Mouse (Mus musculus): ENCODE results near the gene Arpin.

GRCm38 (mm10) chr7:79880033-79880432, 55.1 kb downstream of the Arpin start:
- TF ChIP-seq GATA1 (IDR thresholded peaks at IDR 0.05; ENCODE audit: borderline replicate concordance, low read length) (no peak), FLI1 (IDR thresholded peaks at IDR 0.05; ENCODE audit: low read length) (no peak)

Data from megakaryocyte, embryonic 14.5 days (primary cell).